Mouse (Mus musculus) G1E (cell line): ENCODE results near the gene Cers6.

Experiments used
- CTCF ChIP-seq: IDR thresholded peaks from 2 replicates; pipeline ENCODE4 v1.5.1; 2012; ENCODE audit warnings: low read depth, low read length, inconsistent platforms, mixed read lengths
- GATA1 ChIP-seq: IDR thresholded peaks from 2 replicates; pipeline ENCODE4 v1.6.1; 2012; ENCODE audit warnings: borderline replicate concordance, low read length, inconsistent platforms, mixed read lengths
- GATA2 ChIP-seq: IDR thresholded peaks from 2 replicates; pipeline ENCODE4 v1.6.1; 2012; ENCODE audit warnings: low read depth, low read length, inconsistent platforms, borderline replicate concordance

DNA sequence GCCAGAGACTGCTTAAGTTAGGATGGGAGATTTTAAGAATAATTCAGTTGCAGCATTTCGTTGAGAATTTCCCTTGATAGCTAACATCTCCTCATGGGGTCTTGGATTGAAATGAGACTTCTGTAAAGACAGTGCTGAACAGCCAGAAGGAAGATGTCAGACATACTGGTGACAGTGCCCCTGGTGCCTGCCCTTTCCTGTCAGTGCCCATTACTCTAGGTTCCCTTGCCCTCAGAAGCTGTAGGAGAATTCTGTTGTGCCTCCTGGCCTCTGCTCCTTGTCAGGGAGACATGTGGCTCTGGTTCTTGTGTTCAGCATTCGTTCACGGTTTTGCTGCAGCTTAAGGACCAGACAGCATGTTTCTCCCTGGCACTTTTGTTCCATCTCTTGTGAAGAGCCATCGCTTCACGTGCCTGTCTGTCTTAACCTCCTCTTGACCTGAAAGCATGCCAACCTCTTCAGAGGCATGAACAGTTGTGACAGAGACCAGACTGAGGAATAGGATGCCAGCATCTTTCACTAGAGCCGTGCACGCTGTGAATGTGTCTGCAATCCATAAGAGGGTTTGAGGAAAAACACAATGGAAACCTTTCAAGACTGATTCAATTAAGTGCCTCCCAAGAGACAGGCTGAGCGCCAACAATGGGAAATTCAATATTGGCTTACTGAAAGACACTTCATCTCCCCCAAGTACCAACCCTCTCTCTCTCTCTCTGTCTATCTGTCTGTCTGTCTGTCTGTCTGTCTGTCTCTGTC, 225.4 kb downstream of the Cers6 start:
- TF ChIP-seq CTCF (no peak), GATA1 (no peak), GATA2 (no peak)
